Mouse (Mus musculus) intestine, embryonic 15.5 days (tissue): ENCODE measurements around the gene Trpm1. TPM values are rescaled to one million over a fixed set of nuclear protein-coding genes. Genes with fewer than 3 reads are reported as not detected.

Source experiments
- ATAC-seq: fragments of 200-750 bp; cut with Nextera tagmentation; 2 replicates; pipeline ENCODE4 v1.8.0; 2017; ENCODE audit warnings: moderate TSS enrichment, moderate library complexity
- H3K27ac ChIP-seq: fragments of 300-500 bp; sonication (generic); 2 replicates; pipeline ENCODE4 v1.5.1; 2015; ENCODE audit warnings: mild to moderate bottlenecking, inconsistent platforms
- H3K27me3 ChIP-seq: fragments of 300-500 bp; sonication (generic); replicated peaks from 2 replicates; pipeline ENCODE4 v1.6.1; 2015; ENCODE audit warnings: inconsistent platforms
- H3K36me3 ChIP-seq: fragments of 300-500 bp; sonication (generic); 2 replicates; pipeline ENCODE4 v1.6.1; 2015; ENCODE audit warnings: inconsistent platforms
- H3K4me1 ChIP-seq: fragments of 300-500 bp; sonication (generic); replicated peaks from 2 replicates; pipeline ENCODE4 v1.6.1; 2015; ENCODE audit warnings: inconsistent platforms
- H3K4me2 ChIP-seq: fragments of 300-500 bp; sonication (generic); replicated peaks from 2 replicates; pipeline ENCODE4 v1.6.1; 2015; ENCODE audit warnings: mild to moderate bottlenecking, inconsistent platforms
- H3K4me3 ChIP-seq: fragments of 300-500 bp; sonication (generic); replicated peaks from 2 replicates; pipeline ENCODE4 v1.5.1; 2015; ENCODE audit warnings: inconsistent platforms
- H3K9ac ChIP-seq: fragments of 300-500 bp; sonication (generic); 2 replicates; pipeline ENCODE4 v1.6.1; 2015; ENCODE audit warnings: inconsistent platforms
- H3K9me3 ChIP-seq: fragments of 300-500 bp; sonication (generic); 2 replicates; pipeline ENCODE4 v1.6.1; 2016; ENCODE audit warnings: inconsistent platforms
- WGBS: fragments of 180-500 bp; shearing (Covaris S2); methylation state at CpG from one replicate; pipeline ENCODE4 v1.1.7; 2015; 5-methylcytosine and 5-hydroxymethylcytosine counted together
- polyA plus RNA-seq: library from polyadenylated mRNA; unstranded; fragments of >200 nt; fragmentation: Nextera tagmentation; extraction: Ambion mirVana; gene quantifications from 2 replicates; pipeline ENCODE4 v1.2.1, GENCODE M21; 2015

Gene Trpm1
- polyA plus RNA-seq, 1 experiment from 2014 or later: not detected

GRCm38 (mm10) chr7:64179310-64179709 lies 25.7 kb downstream of the Trpm1 start:
- no peak overlapping the region for H3K4me2 ChIP-seq
- no peak for ATAC-seq
- no peak overlapping the region for H3K9ac ChIP-seq
- no peaks in the 10 kb centered on the region for H3K36me3 ChIP-seq
- 92% methylated on average over 4 of the region's 4 CpGs for whole genome bisulfite sequencing
- no peak overlapping the region for H3K4me3 ChIP-seq
- H3K4me1 ChIP-seq: no peaks in the 10 kb centered on the region
- H3K27me3 ChIP-seq: no peaks in the 10 kb centered on the region
- no peaks in the 10 kb centered on the region for H3K9me3 ChIP-seq
- no peak overlapping the region for H3K27ac ChIP-seq

GRCm38 (mm10) chr7:64185203-64185931 lies 31.7 kb downstream of the Trpm1 start:
- 47% methylated on average over 10 of the region's 10 CpGs for WGBS
- ATAC-seq: no peak
- H3K9ac ChIP-seq: no peak overlapping the region

DNA sequence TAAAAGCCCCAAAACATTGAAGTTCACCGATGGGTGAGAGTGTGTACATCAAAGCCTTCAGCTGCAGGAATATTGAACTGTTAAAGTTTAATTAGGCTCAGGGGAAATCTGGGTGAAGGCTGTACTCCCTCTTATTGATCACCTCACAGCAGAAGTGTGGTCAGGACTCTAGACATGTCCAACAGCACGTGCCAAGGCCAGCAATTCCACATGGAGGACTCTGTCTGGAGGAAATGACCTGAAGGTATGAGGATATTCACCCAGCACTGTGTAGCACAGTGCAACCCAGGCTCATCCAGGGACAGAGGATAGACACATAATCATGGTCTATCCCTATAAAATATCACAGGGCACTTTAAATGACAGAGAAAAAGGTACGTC lies 32.3 kb downstream of the Trpm1 start:
- Histone ChIP-seq H3K27me3 (no peaks in the 10 kb centered on the region), H3K4me3 (no peak overlapping the region), H3K9ac (no peak overlapping the region), H3K27ac (no peak overlapping the region), H3K36me3 (no peaks in the 10 kb centered on the region), H3K4me2 (no peak overlapping the region), H3K9me3 (no peaks in the 10 kb centered on the region), H3K4me1 (no peaks in the 10 kb centered on the region)
- no peak for ATAC-seq
- 86% methylated on average over 3 of the region's 3 CpGs for WGBS

More at GRCm38 (mm10) chr7:64185203-64185931, 31.7 kb downstream of the Trpm1 start:
- H3K4me1 ChIP-seq: no peaks in the 10 kb centered on the region
- no peaks in the 10 kb centered on the region for H3K27me3 ChIP-seq
- no peak overlapping the region for H3K4me3 ChIP-seq
- H3K9me3 ChIP-seq: no peaks in the 10 kb centered on the region
- no peak overlapping the region for H3K27ac ChIP-seq
- H3K4me2 ChIP-seq: no peak overlapping the region
- H3K36me3 ChIP-seq: no peaks in the 10 kb centered on the region

GRCm38 (mm10) chr7:64192261-64192943 lies 38.8 kb downstream of the Trpm1 start:
- Histone ChIP-seq H3K36me3 (no peaks in the 10 kb centered on the region), H3K9ac (no peak overlapping the region), H3K4me1 (peaks cover 15% of the 10 kb centered on the region), H3K27ac (0 out of 2 replicates have a peak overlapping the region, but pooled peaks have one; percentile 27), H3K9me3 (no peaks in the 10 kb centered on the region), H3K4me3 (no peak overlapping the region), H3K4me2 (0 out of 2 replicates have a peak overlapping the region, but pooled peaks have one; percentile 22), H3K27me3 (no peaks in the 10 kb centered on the region)
- ATAC-seq: peak; percentile 80
- WGBS: 28% methylated on average over 14 of the region's 14 CpGs

DNA sequence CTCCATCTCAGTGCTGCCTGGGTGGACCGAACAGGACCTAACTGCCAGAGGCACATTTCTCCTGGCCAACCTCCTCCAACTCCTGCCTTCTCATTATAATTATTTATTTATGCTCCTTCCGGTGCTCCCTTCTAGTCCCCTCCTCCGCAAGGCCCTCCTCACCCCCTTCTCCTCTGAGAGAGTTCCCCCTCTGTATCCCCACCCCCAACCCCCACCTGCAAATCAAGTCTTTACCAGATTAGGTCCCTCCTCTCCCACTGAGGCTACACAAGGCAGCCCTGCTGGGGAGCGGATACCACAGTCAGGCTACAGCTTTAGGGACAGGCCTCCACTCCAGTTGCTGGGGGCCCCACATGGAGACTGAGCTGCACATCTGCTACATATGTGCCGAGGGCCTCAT lies 39.8 kb downstream of the Trpm1 start:
- no peak overlapping the region for H3K4me2 ChIP-seq
- H3K9me3 ChIP-seq: no peaks in the 10 kb centered on the region
- ATAC-seq: 0 out of 2 replicates have a peak, but pooled peaks have one; percentile 17
- no peaks in the 10 kb centered on the region for H3K36me3 ChIP-seq
- H3K27ac ChIP-seq: no peak overlapping the region
- H3K27me3 ChIP-seq: no peaks in the 10 kb centered on the region
- 57% methylated on average over 5 of the region's 5 CpGs for WGBS
- H3K4me1 ChIP-seq: peaks cover 15% of the 10 kb centered on the region
- no peak overlapping the region for H3K4me3 ChIP-seq
- H3K9ac ChIP-seq: no peak overlapping the region

- Histone ChIP-seq H3K9me3 (no peaks in the 10 kb centered on the region), H3K27ac (no peak overlapping the region), H3K27me3 (no peaks in the 10 kb centered on the region), H3K9ac (no peak overlapping the region), H3K36me3 (no peaks in the 10 kb centered on the region), H3K4me3 (no peak overlapping the region), H3K4me1 (peaks cover 15% of the 10 kb centered on the region), H3K4me2 (no peak overlapping the region)
- WGBS: 66% methylated on average over 3 of the region's 3 CpGs
- ATAC-seq: no peak
These were observed 42.5 kb downstream of the Trpm1 start for GRCm38 (mm10) chr7:64196114-64196513.

GRCm38 (mm10) chr7:64208700-64209099 lies 55.1 kb downstream of the Trpm1 start:
- no peaks in the 10 kb centered on the region for H3K9me3 ChIP-seq
- no peak overlapping the region for H3K9ac ChIP-seq
- WGBS: 69% methylated on average over 5 of the region's 5 CpGs
- no peaks in the 10 kb centered on the region for H3K4me1 ChIP-seq
- no peaks in the 10 kb centered on the region for H3K27me3 ChIP-seq
- no peak overlapping the region for H3K27ac ChIP-seq
- no peak for ATAC-seq
- H3K4me2 ChIP-seq: no peak overlapping the region
- no peaks in the 10 kb centered on the region for H3K36me3 ChIP-seq
- no peak overlapping the region for H3K4me3 ChIP-seq

DNA sequence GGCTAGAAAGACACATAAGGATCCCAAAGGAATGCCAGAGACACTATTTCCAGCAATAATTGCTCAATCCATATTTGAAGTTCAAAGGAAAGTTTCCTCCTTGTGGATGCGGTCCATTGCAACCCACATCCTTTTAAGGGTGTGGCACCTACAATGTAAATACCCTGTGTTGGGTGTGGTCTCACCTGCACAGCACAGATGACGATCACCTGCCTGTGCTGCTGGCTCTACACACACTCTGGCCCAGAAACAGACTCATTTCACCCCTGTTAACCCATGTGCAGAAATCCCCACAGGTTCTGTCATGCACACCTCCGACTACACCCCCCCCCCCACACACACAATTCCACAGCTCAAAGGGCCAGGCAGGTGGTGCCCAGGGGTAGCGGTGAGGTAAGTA lies 59.2 kb downstream of the Trpm1 start:
- Histone ChIP-seq H3K4me1 (no peaks in the 10 kb centered on the region), H3K4me3 (no peak overlapping the region), H3K9me3 (no peaks in the 10 kb centered on the region), H3K36me3 (no peaks in the 10 kb centered on the region), H3K27me3 (no peaks in the 10 kb centered on the region), H3K9ac (no peak overlapping the region), H3K27ac (no peak overlapping the region), H3K4me2 (no peak overlapping the region)
- WGBS: 79% methylated on average over 4 of the region's 4 CpGs
- no peak for ATAC-seq

- Histone ChIP-seq H3K4me3 (no peak overlapping the region), H3K27me3 (no peaks in the 10 kb centered on the region), H3K9ac (no peak overlapping the region), H3K9me3 (no peaks in the 10 kb centered on the region), H3K4me1 (no peaks in the 10 kb centered on the region), H3K36me3 (no peaks in the 10 kb centered on the region), H3K4me2 (no peak overlapping the region), H3K27ac (no peak overlapping the region)
- ATAC-seq: no peak
- WGBS: 73% methylated on average over 4 of the region's 4 CpGs
These were observed 60.4 kb downstream of the Trpm1 start for GRCm38 (mm10) chr7:64214066-64214465.

GRCm38 (mm10) chr7:64215613-64216012 lies 62.0 kb downstream of the Trpm1 start:
- Histone ChIP-seq H3K36me3 (no peaks in the 10 kb centered on the region), H3K9me3 (no peaks in the 10 kb centered on the region), H3K4me1 (no peaks in the 10 kb centered on the region), H3K4me3 (no peak overlapping the region), H3K4me2 (no peak overlapping the region), H3K9ac (no peak overlapping the region), H3K27me3 (no peaks in the 10 kb centered on the region), H3K27ac (no peak overlapping the region)
- 73% methylated on average over 4 of the region's 4 CpGs for WGBS
- no peak for ATAC-seq

GRCm38 (mm10) chr7:64217428-64217827 lies 63.8 kb downstream of the Trpm1 start:
- no peak overlapping the region for H3K9ac ChIP-seq
- H3K4me1 ChIP-seq: no peaks in the 10 kb centered on the region
- H3K9me3 ChIP-seq: no peaks in the 10 kb centered on the region
- 94% methylated on average over 7 of the region's 7 CpGs for WGBS
- no peak overlapping the region for H3K27ac ChIP-seq
- H3K4me2 ChIP-seq: no peak overlapping the region
- ATAC-seq: no peak
- no peaks in the 10 kb centered on the region for H3K36me3 ChIP-seq
- no peaks in the 10 kb centered on the region for H3K27me3 ChIP-seq
- H3K4me3 ChIP-seq: no peak overlapping the region

DNA sequence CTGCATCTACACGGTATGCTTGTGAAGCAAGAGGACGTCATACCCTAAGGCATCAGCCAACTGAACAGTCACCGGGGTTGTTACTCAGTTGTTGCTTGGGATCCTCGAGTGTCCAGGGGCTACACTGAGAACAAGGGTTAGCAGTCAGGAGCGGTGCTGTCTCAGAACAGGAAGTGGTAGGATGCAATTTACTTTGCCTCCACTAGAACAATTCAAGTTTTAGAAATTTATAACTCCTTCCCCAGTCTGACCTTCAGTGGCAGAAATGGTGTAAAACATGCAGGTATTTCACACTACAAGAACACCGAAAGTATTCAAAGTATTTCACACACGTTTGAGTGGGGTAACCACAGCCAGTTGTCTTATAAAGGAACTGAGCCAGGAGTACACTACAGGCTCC lies 66.1 kb downstream of the Trpm1 start:
- ATAC-seq: no peak
- Histone ChIP-seq H3K4me3 (no peak overlapping the region), H3K36me3 (no peaks in the 10 kb centered on the region), H3K4me1 (no peaks in the 10 kb centered on the region), H3K27ac (no peak overlapping the region), H3K4me2 (no peak overlapping the region), H3K27me3 (no peaks in the 10 kb centered on the region), H3K9ac (no peak overlapping the region), H3K9me3 (no peaks in the 10 kb centered on the region)
- WGBS: 76% methylated on average over 7 of the region's 7 CpGs

DNA sequence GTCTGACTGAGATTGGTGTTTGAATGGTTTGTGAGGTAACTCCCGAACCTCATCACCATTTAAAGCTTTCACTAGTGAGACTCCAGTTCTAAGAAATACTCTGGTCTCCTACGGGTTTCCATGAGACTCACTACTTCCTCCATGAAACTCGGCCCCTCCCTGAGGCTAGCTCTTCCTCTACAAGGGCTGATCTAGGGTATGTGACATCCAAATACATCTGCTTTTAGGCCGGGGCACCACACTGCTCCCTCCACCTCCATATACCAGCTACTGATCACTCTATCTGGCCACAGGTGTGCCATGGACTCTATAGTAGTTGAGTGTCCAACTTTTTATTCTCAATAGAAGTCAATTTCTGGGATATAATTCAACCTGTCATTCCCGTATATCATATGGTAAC lies 69.6 kb downstream of the Trpm1 start:
- Histone ChIP-seq H3K9me3 (no peaks in the 10 kb centered on the region), H3K9ac (no peak overlapping the region), H3K36me3 (no peaks in the 10 kb centered on the region), H3K27me3 (no peaks in the 10 kb centered on the region), H3K4me2 (no peak overlapping the region), H3K27ac (no peak overlapping the region), H3K4me3 (no peak overlapping the region), H3K4me1 (no peaks in the 10 kb centered on the region)
- no peak for ATAC-seq
- WGBS: 87% methylated on average over 5 of the region's 5 CpGs
